Mouse (Mus musculus) neural tube, embryonic 13.5 days (tissue): Measurements from ENCODE around the gene Fbxo21. TPM values are rescaled to one million over a fixed set of nuclear protein-coding genes. Genes with fewer than 3 reads are reported as not detected.

Source experiments
- ATAC-seq: fragments of 200-750 bp; cut with Nextera tagmentation; 2 replicates; pipeline ENCODE4 v1.8.0; 2017; ENCODE audit warnings: low read depth, mild to moderate bottlenecking, moderate TSS enrichment, moderate library complexity
- H3K27ac ChIP-seq: fragments of 300-500 bp; sonication (generic); replicated peaks from 2 replicates; pipeline ENCODE4 v1.5.1; 2015; ENCODE audit warnings: moderate library complexity, mild to moderate bottlenecking, inconsistent platforms
- H3K27me3 ChIP-seq: fragments of 300-500 bp; sonication (generic); 2 replicates; pipeline ENCODE4 v1.6.1; 2015; ENCODE audit warnings: mild to moderate bottlenecking, inconsistent platforms
- H3K36me3 ChIP-seq: fragments of 300-500 bp; sonication (generic); 2 replicates; pipeline ENCODE4 v1.6.1; 2015; ENCODE audit warnings: mild to moderate bottlenecking, inconsistent platforms
- H3K4me1 ChIP-seq: fragments of 300-500 bp; sonication (generic); replicated peaks from 2 replicates; pipeline ENCODE4 v1.6.1; 2015; ENCODE audit warnings: inconsistent platforms
- H3K4me2 ChIP-seq: fragments of 300-500 bp; sonication (generic); 2 replicates; pipeline ENCODE4 v1.6.1; 2015; ENCODE audit warnings: inconsistent platforms, mild to moderate bottlenecking, moderate library complexity
- H3K4me3 ChIP-seq: fragments of 300-500 bp; sonication (generic); 2 replicates; pipeline ENCODE4 v1.5.1; 2015; ENCODE audit warnings: mild to moderate bottlenecking, inconsistent platforms
- H3K9ac ChIP-seq: fragments of 300-500 bp; sonication (generic); 2 replicates; pipeline ENCODE4 v1.6.1; 2015; ENCODE audit warnings: moderate library complexity, mild to moderate bottlenecking, inconsistent platforms
- H3K9me3 ChIP-seq: fragments of 300-500 bp; sonication (generic); 2 replicates; pipeline ENCODE4 v1.6.1; 2016; ENCODE audit warnings: inconsistent platforms
- WGBS: fragments of 180-500 bp; shearing (Covaris S2); methylation state at CpG from one replicate; pipeline ENCODE4 v1.1.7; 2015; 5-methylcytosine and 5-hydroxymethylcytosine counted together
- polyA plus RNA-seq: library from polyadenylated mRNA; unstranded; fragments of >200 nt; fragmentation: Nextera tagmentation; extraction: Ambion mirVana; gene quantifications from 2 replicates; pipeline ENCODE4 v1.2.1, GENCODE M21; 2015

The Fbxo21 gene
- 133 and 139 TPM in 2 replicates for polyA plus RNA-seq

- Histone ChIP-seq H3K4me3 (peak within 1 kb of the TSS; percentile 96), H3K27ac (peak within 1 kb of the TSS; percentile 91), H3K9ac (peak within 1 kb of the TSS; percentile 98), H3K27me3 (no peaks in the 10 kb centered on the region), H3K4me1 (peaks cover 32% of the 10 kb centered on the region), H3K4me2 (peak within 1 kb of the TSS; percentile 75), H3K36me3 (peaks cover 26% of the 10 kb centered on the region), H3K9me3 (no peaks in the 10 kb centered on the region)
- ATAC-seq, result peak; percentile 89
- under 1% methylated on average over 77 of the region's 88 CpGs for WGBS
Observed at GRCm38 (mm10) chr5:117976657-117977500, at the start of gene Fbxo21. Gene Fbxo21 (plus strand): TSS chr5:117976730.

- 0 out of 2 replicates have a peak, but pooled peaks cover 8% of the 10 kb centered on the region for H3K27me3 ChIP-seq
- H3K36me3 ChIP-seq, result no peaks in the 10 kb centered on the region
- H3K4me3 ChIP-seq, result no peak overlapping the region
- no peaks in the 10 kb centered on the region for H3K9me3 ChIP-seq
- no peak overlapping the region for H3K4me2 ChIP-seq
- no peaks in the 10 kb centered on the region for H3K4me1 ChIP-seq
- 92% methylated on average over 2 of the region's 2 CpGs for WGBS
- H3K9ac ChIP-seq, result no peak overlapping the region
- ATAC-seq, result no peak
- no peak overlapping the region for H3K27ac ChIP-seq
Observed at GRCm38 (mm10) chr5:117928553-117928952, 48.0 kb upstream of the Fbxo21 start.

GRCm38 (mm10) chr5:117932222-117932621 is 44.3 kb upstream of the Fbxo21 start:
- no peak overlapping the region for H3K4me2 ChIP-seq
- H3K9ac ChIP-seq, result no peak overlapping the region
- H3K4me3 ChIP-seq, result no peak overlapping the region
- no peaks in the 10 kb centered on the region for H3K36me3 ChIP-seq
- no peak for ATAC-seq
- H3K4me1 ChIP-seq, result no peaks in the 10 kb centered on the region
- no peak overlapping the region for H3K27ac ChIP-seq
- no peaks in the 10 kb centered on the region for H3K9me3 ChIP-seq
- H3K27me3 ChIP-seq, result 0 out of 2 replicates have a peak, but pooled peaks cover 14% of the 10 kb centered on the region
- WGBS, result 78% methylated on average over 2 of the region's 2 CpGs

GRCm38 (mm10) chr5:117932862-117933261 is 43.7 kb upstream of the Fbxo21 start:
- Histone ChIP-seq H3K4me3 (no peak overlapping the region), H3K27me3 (0 out of 2 replicates have a peak, but pooled peaks cover 14% of the 10 kb centered on the region), H3K36me3 (no peaks in the 10 kb centered on the region), H3K27ac (no peak overlapping the region), H3K9me3 (no peaks in the 10 kb centered on the region), H3K4me2 (no peak overlapping the region), H3K4me1 (no peaks in the 10 kb centered on the region), H3K9ac (no peak overlapping the region)
- 4% methylated on average over 9 of the region's 9 CpGs for WGBS
- no peak; the same call in 1 of the 2 replicates for ATAC-seq

- no peak for ATAC-seq
Observed at GRCm38 (mm10) chr5:117936346-117936745, 40.2 kb upstream of the Fbxo21 start.

GRCm38 (mm10) chr5:117937186-117937585 is 39.3 kb upstream of the Fbxo21 start:
- H3K9me3 ChIP-seq, result no peaks in the 10 kb centered on the region

More at GRCm38 (mm10) chr5:117936346-117936745, 40.2 kb upstream of the Fbxo21 start:
- H3K27me3 ChIP-seq, result 0 out of 2 replicates have a peak, but pooled peaks cover 14% of the 10 kb centered on the region
- no peak overlapping the region for H3K4me2 ChIP-seq
- WGBS, result 63% methylated on average over 16 of the region's 16 CpGs
- no peaks in the 10 kb centered on the region for H3K36me3 ChIP-seq
- no peak overlapping the region for H3K4me3 ChIP-seq
- H3K9me3 ChIP-seq, result no peaks in the 10 kb centered on the region
- no peak overlapping the region for H3K27ac ChIP-seq
- H3K4me1 ChIP-seq, result 0 out of 2 replicates have a peak, but pooled peaks cover 5% of the 10 kb centered on the region
- no peak overlapping the region for H3K9ac ChIP-seq

GRCm38 (mm10) chr5:117938182-117938581 is 38.3 kb upstream of the Fbxo21 start:
- Histone ChIP-seq H3K9ac (no peak overlapping the region), H3K4me3 (no peak overlapping the region), H3K4me1 (0 out of 2 replicates have a peak, but pooled peaks cover 5% of the 10 kb centered on the region), H3K27me3 (0 out of 2 replicates have a peak, but pooled peaks cover 9% of the 10 kb centered on the region), H3K9me3 (no peaks in the 10 kb centered on the region), H3K4me2 (peak overlapping the region; percentile 42), H3K27ac (no peak overlapping the region), H3K36me3 (no peaks in the 10 kb centered on the region)
- 11% methylated on average over 14 of the region's 14 CpGs for WGBS
- no peak for ATAC-seq

More at GRCm38 (mm10) chr5:117937186-117937585, 39.3 kb upstream of the Fbxo21 start:
- no peak for ATAC-seq
- Histone ChIP-seq H3K4me2 (no peak overlapping the region), H3K4me1 (0 out of 2 replicates have a peak, but pooled peaks cover 5% of the 10 kb centered on the region), H3K27ac (no peak overlapping the region), H3K36me3 (no peaks in the 10 kb centered on the region), H3K27me3 (0 out of 2 replicates have a peak, but pooled peaks cover 13% of the 10 kb centered on the region), H3K4me3 (no peak overlapping the region), H3K9ac (no peak overlapping the region)
- WGBS, result 90% methylated on average over 3 of the region's 3 CpGs

GRCm38 (mm10) chr5:117939402-117939801 is 37.1 kb upstream of the Fbxo21 start:
- no peak overlapping the region for H3K4me2 ChIP-seq
- H3K36me3 ChIP-seq, result no peaks in the 10 kb centered on the region
- H3K9ac ChIP-seq, result no peak overlapping the region
- WGBS, result 84% methylated on average over 8 of the region's 8 CpGs
- H3K4me3 ChIP-seq, result no peak overlapping the region
- H3K9me3 ChIP-seq, result no peaks in the 10 kb centered on the region
- ATAC-seq, result no peak
- H3K27ac ChIP-seq, result no peak overlapping the region
- 0 out of 2 replicates have a peak, but pooled peaks cover 5% of the 10 kb centered on the region for H3K4me1 ChIP-seq
- H3K27me3 ChIP-seq, result 0 out of 2 replicates have a peak, but pooled peaks cover 5% of the 10 kb centered on the region

- H3K27ac ChIP-seq, result no peak overlapping the region
- WGBS, result 80% methylated on average over 3 of the region's 3 CpGs
- 0 out of 2 replicates have a peak, but pooled peaks cover 5% of the 10 kb centered on the region for H3K4me1 ChIP-seq
- H3K4me2 ChIP-seq, result no peak overlapping the region
- H3K9ac ChIP-seq, result no peak overlapping the region
- no peaks in the 10 kb centered on the region for H3K36me3 ChIP-seq
- H3K9me3 ChIP-seq, result no peaks in the 10 kb centered on the region
- no peaks in the 10 kb centered on the region; the same call in 1 of the 2 replicates for H3K27me3 ChIP-seq
- no peak overlapping the region for H3K4me3 ChIP-seq
- no peak for ATAC-seq
Observed at GRCm38 (mm10) chr5:117941552-117941951, 35.0 kb upstream of the Fbxo21 start.

- Histone ChIP-seq H3K9ac (no peak overlapping the region), H3K4me3 (no peak overlapping the region), H3K36me3 (no peaks in the 10 kb centered on the region), H3K27ac (no peak overlapping the region), H3K9me3 (no peaks in the 10 kb centered on the region), H3K27me3 (no peaks in the 10 kb centered on the region; the same call in 1 of the 2 replicates), H3K4me2 (no peak overlapping the region), H3K4me1 (no peaks in the 10 kb centered on the region)
- WGBS, result 37% methylated on average over 4 of the region's 4 CpGs
- ATAC-seq, result no peak
Observed at GRCm38 (mm10) chr5:117946605-117947004, 29.9 kb upstream of the Fbxo21 start.

GRCm38 (mm10) chr5:117949393-117949792 is 27.1 kb upstream of the Fbxo21 start:
- H3K27ac ChIP-seq, result 0 out of 2 replicates have a peak overlapping the region, but pooled peaks have one; percentile 19
- WGBS, result 56% methylated on average over 10 of the region's 10 CpGs
- no peaks in the 10 kb centered on the region for H3K9me3 ChIP-seq

GRCm38 (mm10) chr5:117953893-117954292 is 22.6 kb upstream of the Fbxo21 start:
- no peaks in the 10 kb centered on the region for H3K4me1 ChIP-seq
- no peak overlapping the region for H3K4me2 ChIP-seq
- no peak overlapping the region for H3K27ac ChIP-seq
- 85% methylated on average over 12 of the region's 12 CpGs for WGBS
- no peak overlapping the region for H3K9ac ChIP-seq
- H3K27me3 ChIP-seq, result no peaks in the 10 kb centered on the region
- no peaks in the 10 kb centered on the region for H3K36me3 ChIP-seq
- no peak for ATAC-seq
- no peaks in the 10 kb centered on the region for H3K9me3 ChIP-seq
- H3K4me3 ChIP-seq, result no peak overlapping the region

More at GRCm38 (mm10) chr5:117949393-117949792, 27.1 kb upstream of the Fbxo21 start:
- Histone ChIP-seq H3K4me2 (peak overlapping the region; percentile 13; the same call in 1 of the 2 replicates), H3K4me3 (no peak overlapping the region), H3K9ac (no peak overlapping the region), H3K36me3 (no peaks in the 10 kb centered on the region), H3K27me3 (no peaks in the 10 kb centered on the region; the same call in 1 of the 2 replicates), H3K4me1 (no peaks in the 10 kb centered on the region)
- ATAC-seq, result no peak
